Mouse (Mus musculus) megakaryocyte, embryonic 14.5 days (primary cell): ENCODE results near the gene Slc24a4. TPM values are rescaled to one million over a fixed set of nuclear protein-coding genes. Genes with fewer than 3 reads are reported as not detected.

Experiments used
- H3K27me3 ChIP-seq: replicated peaks from 2 replicates; pipeline ENCODE3; 2012; ENCODE audit warnings: inconsistent platforms
- H3K36me3 ChIP-seq: replicated peaks from 2 replicates; pipeline ENCODE3; 2012; ENCODE audit warnings: low read length, inconsistent platforms, mixed read lengths
- H3K4me1 ChIP-seq: 2 replicates; pipeline ENCODE4 v1.6.1; 2012; ENCODE audit warnings: inconsistent platforms
- H3K4me3 ChIP-seq: replicated peaks from 2 replicates; pipeline ENCODE3; 2012; ENCODE audit warnings: moderate library complexity, mild to moderate bottlenecking, inconsistent platforms
- H3K9me3 ChIP-seq: 2 replicates; pipeline ENCODE4 v1.6.1; 2012; ENCODE audit warnings: inconsistent platforms
- FLI1 ChIP-seq: IDR thresholded peaks from 2 replicates; pipeline ENCODE4 v1.6.1; 2012; ENCODE audit warnings: low read length, inconsistent platforms, mixed read lengths
- GATA1 ChIP-seq: IDR thresholded peaks from 3 replicates; pipeline ENCODE4 v1.6.1; 2012; ENCODE audit warnings: mixed read lengths, low read length, inconsistent platforms, borderline replicate concordance
- polyA plus RNA-seq: library from polyadenylated mRNA; stranded (reverse); fragments of >175 nt; gene quantifications from 2 replicates; pipeline ENCODE4 v1.2.3, GENCODE M21; 2012; ENCODE audit warnings: low replicate concordance; ENCODE audit not compliant: insufficient read depth

Gene Slc24a4
- polyA plus RNA-seq, 1 experiment = 0.04 TPM

- TF ChIP-seq GATA1 (no peak), FLI1 (no peak)
- Histone ChIP-seq H3K4me1 (peaks cover 93% of the 10 kb centered on the region), H3K36me3 (peaks cover 92% of the 10 kb centered on the region), H3K4me3 (peak overlapping the region; percentile 69), H3K9me3 (peaks cover 2% of the 10 kb centered on the region; the same call in 1 of the 2 replicates), H3K27me3 (no peaks in the 10 kb centered on the region)
Observed at GRCm38 (mm10) chr12:102309099-102309799, 180.7 kb downstream of the Slc24a4 start.

- Histone ChIP-seq H3K4me3 (no peak overlapping the region), H3K36me3 (peaks cover 92% of the 10 kb centered on the region), H3K4me1 (peaks cover 92% of the 10 kb centered on the region), H3K9me3 (peaks cover 5% of the 10 kb centered on the region; the same call in 1 of the 2 replicates), H3K27me3 (no peaks in the 10 kb centered on the region)
- TF ChIP-seq FLI1 (no peak), GATA1 (no peak)
Observed at GRCm38 (mm10) chr12:102309800-102310195, 181.3 kb downstream of the Slc24a4 start.

- peaks cover 92% of the 10 kb centered on the region for H3K36me3 ChIP-seq
- no peaks in the 10 kb centered on the region for H3K27me3 ChIP-seq
- no peak for TF ChIP-seq GATA1
- no peak for TF ChIP-seq FLI1
- peaks cover 92% of the 10 kb centered on the region for H3K4me1 ChIP-seq
- peaks cover 10% of the 10 kb centered on the region for H3K9me3 ChIP-seq
- H3K4me3 ChIP-seq = no peak overlapping the region
Observed at GRCm38 (mm10) chr12:102310261-102310660, 181.7 kb downstream of the Slc24a4 start.

GRCm38 (mm10) chr12:102311454-102311853 lies 182.9 kb downstream of the Slc24a4 start:
- TF ChIP-seq GATA1 = no peak
- TF ChIP-seq FLI1 = no peak
- peaks cover 84% of the 10 kb centered on the region for H3K4me1 ChIP-seq
- peaks cover 93% of the 10 kb centered on the region for H3K36me3 ChIP-seq
- H3K9me3 ChIP-seq = peaks cover 13% of the 10 kb centered on the region
- no peaks in the 10 kb centered on the region for H3K27me3 ChIP-seq
- peak overlapping the region; percentile 3 for H3K4me3 ChIP-seq

Other genes starting within 250 kb of the Slc24a4 start
- gene Trip11, start 215.5 kb upstream of the Slc24a4 start, polyA plus RNA-seq = 0.22 TPM in 1 of 2 replicates, not detected in the other
- gene Atxn3, start 170.5 kb upstream of the Slc24a4 start, polyA plus RNA-seq = 0.38 TPM in 1 of 2 replicates, not detected in the other
- gene Cpsf2, start 152.7 kb upstream of the Slc24a4 start, polyA plus RNA-seq = 2.3 and 4.4 TPM in 2 replicates
- 117 and 151 TPM in 2 replicates for gene Rin3, start 154.3 kb downstream of the Slc24a4 start, polyA plus RNA-seq